Mouse (Mus musculus): ENCODE results near the gene Chpt1. TPM values are rescaled to one million over a fixed set of nuclear protein-coding genes. Genes with fewer than 3 reads are reported as not detected.
"Not testable (repeated sequence)": the region's sequence is repeated elsewhere in the genome, so short reads cannot be mapped to it uniquely, and the experiment has no call there.

The Chpt1 gene
- polyA plus RNA-seq, 1 experiment from 2014 or later, result 27.9 TPM

- Histone ChIP-seq H3K4me3 (no peak overlapping the region), H3K4me2 (replicated peaks) (no peak overlapping the region), H3K9ac (no peak overlapping the region), H3K27me3 (no peaks in the 10 kb centered on the region), H3K27ac (no peak overlapping the region), H3K36me3 (no peaks in the 10 kb centered on the region), H3K4me1 (peaks cover 7% of the 10 kb centered on the region), H3K9me3 (no peaks in the 10 kb centered on the region)
- 0 out of 2 replicates have a peak, but pooled peaks have one; percentile 41 for ATAC-seq (ENCODE audit: insufficient number of reproducible peaks, insufficient read depth, low FRiP score, low TSS enrichment)
- 60% methylated on average over 7 of the region's 7 CpGs for WGBS
Measured at GRCm38 (mm10) chr10:88491632-88492031, 12.2 kb downstream of the Chpt1 start.

DNA sequence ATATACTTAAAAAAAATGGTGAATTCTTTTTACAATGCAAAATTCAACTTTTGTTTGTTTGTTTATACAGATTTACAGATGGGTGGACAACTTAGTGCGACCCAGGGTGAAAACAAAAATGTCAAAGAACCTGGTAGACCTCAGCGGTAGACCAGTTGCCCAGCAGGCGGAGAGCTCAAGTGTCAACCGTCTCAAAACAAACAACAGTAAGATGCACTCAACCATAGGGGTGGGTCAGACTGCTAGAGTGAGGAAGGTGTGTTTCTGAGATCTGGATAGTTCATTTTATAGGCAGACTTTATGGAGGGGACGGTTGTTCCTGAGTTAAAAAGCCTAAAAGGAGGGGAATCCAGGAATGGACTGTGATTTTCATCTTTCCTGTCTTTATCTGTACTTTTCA lies 15.2 kb downstream of the Chpt1 start:
- Histone ChIP-seq H3K9me3 (no peaks in the 10 kb centered on the region), H3K4me1 (no peaks in the 10 kb centered on the region), H3K4me2 (replicated peaks) (no peak overlapping the region), H3K36me3 (no peaks in the 10 kb centered on the region), H3K9ac (no peak overlapping the region), H3K4me3 (no peak overlapping the region), H3K27me3 (no peaks in the 10 kb centered on the region), H3K27ac (no peak overlapping the region)
- 92% methylated on average over 5 of the region's 5 CpGs for WGBS
- ATAC-seq (ENCODE audit: insufficient number of reproducible peaks, insufficient read depth, low FRiP score, low TSS enrichment), result no peak

DNA sequence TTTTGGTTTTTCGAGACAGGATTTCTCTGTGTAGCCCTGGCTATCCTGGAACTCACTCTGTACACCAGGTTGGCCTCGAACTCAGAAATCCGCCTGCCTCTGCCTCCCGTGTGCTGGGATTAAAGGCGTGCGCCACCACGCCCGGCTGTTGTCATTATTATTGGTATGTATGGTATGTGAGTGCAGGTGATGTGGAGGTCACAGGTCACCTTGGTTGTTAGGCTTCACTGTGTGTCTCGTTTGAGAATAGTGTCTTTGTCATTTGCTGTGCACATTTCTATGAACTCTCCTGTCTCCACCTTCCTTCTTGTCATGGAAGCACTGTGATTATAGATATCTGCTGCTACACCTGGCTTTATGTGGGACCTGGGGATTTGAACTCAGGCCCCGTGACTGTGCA lies 21.0 kb downstream of the Chpt1 start:
- not testable (repeated sequence) for H3K27me3 ChIP-seq; H3K4me3 ChIP-seq; H3K9me3 ChIP-seq; H3K36me3 ChIP-seq; H3K4me1 ChIP-seq; ATAC-seq (ENCODE audit: insufficient number of reproducible peaks, insufficient read depth, low FRiP score, low TSS enrichment); H3K27ac ChIP-seq; H3K9ac ChIP-seq; H3K4me2 ChIP-seq (replicated peaks)
- 90% methylated on average over 10 of the region's 10 CpGs for WGBS

- Histone ChIP-seq H3K27ac (no peak overlapping the region), H3K4me3 (no peak overlapping the region), H3K9me3 (no peaks in the 10 kb centered on the region), H3K9ac (no peak overlapping the region), H3K4me2 (replicated peaks) (no peak overlapping the region), H3K36me3 (no peaks in the 10 kb centered on the region), H3K27me3 (no peaks in the 10 kb centered on the region), H3K4me1 (no peaks in the 10 kb centered on the region)
- no peak for ATAC-seq (ENCODE audit: insufficient number of reproducible peaks, insufficient read depth, low FRiP score, low TSS enrichment)
- 63% methylated on average over 18 of the region's 18 CpGs for WGBS
Measured at GRCm38 (mm10) chr10:88460122-88460820, 43.6 kb downstream of the Chpt1 start.

GRCm38 (mm10) chr10:88459502-88459992 lies 44.3 kb downstream of the Chpt1 start, which contains the start of gene Sycp3:
TSS of gene Sycp3 (plus strand) at chr10:88459569.
- H3K9me3 ChIP-seq, result no peaks in the 10 kb centered on the region
- H3K4me3 ChIP-seq, result no peak within 1 kb of the TSS
- WGBS, result 85% methylated on average over 33 of the region's 33 CpGs
- ATAC-seq (ENCODE audit: insufficient number of reproducible peaks, insufficient read depth, low FRiP score, low TSS enrichment), result 0 out of 2 replicates have a peak, but pooled peaks have one; percentile 41
- no peaks in the 10 kb centered on the region for H3K36me3 ChIP-seq
- H3K4me1 ChIP-seq, result no peaks in the 10 kb centered on the region
- no peak within 1 kb of the TSS for H3K4me2 ChIP-seq (replicated peaks)
- no peak within 1 kb of the TSS for H3K9ac ChIP-seq
- H3K27ac ChIP-seq, result no peak within 1 kb of the TSS
- H3K27me3 ChIP-seq, result no peaks in the 10 kb centered on the region

DNA sequence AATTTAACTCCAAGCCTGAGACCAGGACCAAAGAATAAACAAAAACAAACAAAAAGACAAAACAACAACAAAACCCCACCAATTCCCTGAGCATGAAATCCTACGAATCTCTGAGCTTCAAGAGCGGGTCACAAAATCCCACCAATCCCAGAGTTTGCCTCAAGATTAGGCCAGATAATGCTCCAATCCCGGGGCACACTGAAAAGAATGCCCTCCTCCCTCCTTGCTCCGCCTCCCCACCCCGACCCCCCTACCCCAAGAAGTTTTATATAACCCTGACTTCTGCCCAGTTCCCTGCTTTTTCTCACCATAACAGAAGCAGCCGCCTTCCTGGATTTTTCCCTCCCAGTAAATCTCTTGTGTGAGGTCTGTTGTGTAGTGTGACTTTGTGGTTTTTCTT lies 46.1 kb downstream of the Chpt1 start:
- no peaks in the 10 kb centered on the region for H3K36me3 ChIP-seq
- H3K27ac ChIP-seq, result no peak overlapping the region
- WGBS, result 45% methylated on average over 6 of the region's 6 CpGs
- no peak overlapping the region for H3K9ac ChIP-seq
- H3K9me3 ChIP-seq, result no peaks in the 10 kb centered on the region
- no peaks in the 10 kb centered on the region for H3K4me1 ChIP-seq
- H3K27me3 ChIP-seq, result no peaks in the 10 kb centered on the region
- H3K4me3 ChIP-seq, result no peak overlapping the region
- no peak for ATAC-seq (ENCODE audit: insufficient number of reproducible peaks, insufficient read depth, low FRiP score, low TSS enrichment)
- H3K4me2 ChIP-seq (replicated peaks), result no peak overlapping the region

DNA sequence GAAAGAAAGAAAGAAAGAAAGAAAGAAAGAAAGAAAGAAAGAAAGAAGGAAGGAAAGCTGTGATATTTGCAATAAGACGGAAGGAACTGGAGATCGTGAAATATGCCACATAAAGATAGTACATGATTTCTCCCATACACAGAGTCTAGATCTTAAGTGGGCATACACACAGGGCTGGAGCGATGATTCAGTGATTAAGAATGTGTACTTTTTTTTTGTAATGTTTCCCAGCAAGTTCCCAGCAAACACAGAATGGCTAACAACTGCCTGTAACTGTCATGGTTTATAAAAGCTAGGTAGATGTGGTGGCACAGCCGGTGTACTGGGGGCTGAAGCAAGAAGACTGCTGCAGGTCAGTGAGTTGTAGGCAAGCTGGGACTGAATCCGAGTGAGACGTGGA lies 51.9 kb downstream of the Chpt1 start:
- 83% methylated on average over 6 of the region's 6 CpGs for WGBS
- no peak overlapping the region for H3K9ac ChIP-seq
- H3K4me3 ChIP-seq, result no peak overlapping the region
- no peak overlapping the region for H3K4me2 ChIP-seq (replicated peaks)
- no peak for ATAC-seq (ENCODE audit: insufficient number of reproducible peaks, insufficient read depth, low FRiP score, low TSS enrichment)
- no peaks in the 10 kb centered on the region for H3K36me3 ChIP-seq
- no peaks in the 10 kb centered on the region for H3K27me3 ChIP-seq
- H3K4me1 ChIP-seq, result no peaks in the 10 kb centered on the region
- H3K9me3 ChIP-seq, result no peaks in the 10 kb centered on the region
- H3K27ac ChIP-seq, result no peak overlapping the region

DNA sequence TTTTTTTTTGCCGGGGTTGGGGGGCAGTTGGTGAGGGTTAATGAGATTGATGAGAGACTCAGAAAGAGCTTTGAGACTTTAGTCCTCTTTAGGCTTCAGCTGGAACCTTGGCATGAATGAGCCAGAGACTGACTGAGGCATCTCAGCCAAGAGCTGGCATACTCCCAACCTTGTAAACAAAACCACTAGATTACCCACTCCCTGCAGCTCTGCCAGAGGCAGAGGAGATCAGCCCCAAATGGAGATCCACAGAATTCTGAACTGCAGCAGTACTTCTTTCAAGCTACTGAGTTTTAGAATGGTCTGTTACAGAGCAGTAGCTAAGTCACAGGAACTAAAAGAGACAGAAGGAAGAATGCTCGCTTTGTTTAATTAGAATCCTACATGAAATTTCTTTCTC lies 52.7 kb downstream of the Chpt1 start:
- Histone ChIP-seq H3K36me3 (no peaks in the 10 kb centered on the region), H3K27ac (no peak overlapping the region), H3K4me3 (no peak overlapping the region), H3K9ac (no peak overlapping the region), H3K4me1 (no peaks in the 10 kb centered on the region), H3K9me3 (no peaks in the 10 kb centered on the region), H3K4me2 (replicated peaks) (no peak overlapping the region), H3K27me3 (no peaks in the 10 kb centered on the region)
- WGBS, result 90% methylated on average over 2 of the region's 2 CpGs
- ATAC-seq (ENCODE audit: insufficient number of reproducible peaks, insufficient read depth, low FRiP score, low TSS enrichment), result no peak

DNA sequence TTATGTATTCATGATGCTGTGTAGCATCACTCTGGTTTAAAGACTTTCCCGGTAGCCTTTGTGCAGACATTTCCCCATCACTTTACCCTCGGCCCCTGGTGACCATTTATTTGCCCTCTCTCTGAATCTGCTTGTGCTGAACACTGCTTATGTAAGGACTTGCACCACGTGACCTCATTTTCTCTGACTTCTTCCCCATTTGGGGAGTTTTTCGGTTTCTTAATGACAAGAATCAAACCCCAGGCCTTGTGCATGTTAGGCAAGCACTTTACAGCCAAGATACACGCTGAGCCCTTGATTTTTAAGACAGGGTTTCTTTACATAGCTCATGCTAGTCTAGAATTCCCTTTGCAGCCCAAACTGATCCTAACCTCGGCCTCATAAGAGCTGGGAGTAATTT lies 62.6 kb downstream of the Chpt1 start:
- H3K27ac ChIP-seq, result no peak overlapping the region
- H3K36me3 ChIP-seq, result peaks cover 32% of the 10 kb centered on the region
- H3K27me3 ChIP-seq, result no peaks in the 10 kb centered on the region
- H3K4me3 ChIP-seq, result no peak overlapping the region
- H3K4me2 ChIP-seq (replicated peaks), result no peak overlapping the region
- H3K9me3 ChIP-seq, result no peaks in the 10 kb centered on the region
- no peak overlapping the region for H3K9ac ChIP-seq
- no peaks in the 10 kb centered on the region for H3K4me1 ChIP-seq
- no peak for ATAC-seq (ENCODE audit: insufficient number of reproducible peaks, insufficient read depth, low FRiP score, low TSS enrichment)
- 87% methylated on average over 6 of the region's 6 CpGs for WGBS

DNA sequence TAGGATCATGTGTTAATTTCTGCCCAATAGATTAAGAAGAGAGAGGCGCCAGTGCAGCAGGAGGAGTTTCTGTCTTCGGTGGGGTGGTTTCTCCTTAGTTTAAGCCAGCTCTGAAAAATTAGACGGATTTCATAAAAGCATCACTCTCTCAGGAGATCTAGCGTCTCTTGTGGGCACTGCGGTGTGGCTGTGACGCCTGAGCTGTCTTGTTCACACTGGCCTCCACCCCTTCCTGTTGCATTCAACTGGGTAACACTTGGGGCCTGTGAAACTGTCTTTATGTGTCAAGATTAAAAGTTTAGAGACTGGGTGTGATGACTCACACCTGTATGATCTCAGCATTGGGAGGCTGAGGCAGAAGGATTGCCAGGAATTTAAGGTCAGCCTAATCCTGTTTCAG lies 75.9 kb downstream of the Chpt1 start:
- H3K36me3 ChIP-seq, result peaks cover 9% of the 10 kb centered on the region; the same call in 1 of the 2 replicates
- no peak for ATAC-seq (ENCODE audit: insufficient number of reproducible peaks, insufficient read depth, low FRiP score, low TSS enrichment)
- no peak overlapping the region for H3K4me2 ChIP-seq (replicated peaks)
- H3K4me3 ChIP-seq, result no peak overlapping the region
- no peak overlapping the region for H3K27ac ChIP-seq
- H3K4me1 ChIP-seq, result no peaks in the 10 kb centered on the region
- no peaks in the 10 kb centered on the region for H3K9me3 ChIP-seq
- H3K27me3 ChIP-seq, result no peaks in the 10 kb centered on the region
- H3K9ac ChIP-seq, result no peak overlapping the region
- WGBS, result 90% methylated on average over 6 of the region's 6 CpGs

- no peak for ATAC-seq (ENCODE audit: insufficient number of reproducible peaks, insufficient read depth, low FRiP score, low TSS enrichment)
- Histone ChIP-seq H3K4me3 (no peak overlapping the region), H3K9ac (no peak overlapping the region), H3K9me3 (no peaks in the 10 kb centered on the region), H3K4me2 (replicated peaks) (no peak overlapping the region), H3K27ac (no peak overlapping the region), H3K36me3 (peaks cover 9% of the 10 kb centered on the region; the same call in 1 of the 2 replicates), H3K4me1 (no peaks in the 10 kb centered on the region), H3K27me3 (no peaks in the 10 kb centered on the region)
- WGBS, result 56% methylated on average over 5 of the region's 5 CpGs
Measured at GRCm38 (mm10) chr10:88426896-88427295, 77.0 kb downstream of the Chpt1 start.

DNA sequence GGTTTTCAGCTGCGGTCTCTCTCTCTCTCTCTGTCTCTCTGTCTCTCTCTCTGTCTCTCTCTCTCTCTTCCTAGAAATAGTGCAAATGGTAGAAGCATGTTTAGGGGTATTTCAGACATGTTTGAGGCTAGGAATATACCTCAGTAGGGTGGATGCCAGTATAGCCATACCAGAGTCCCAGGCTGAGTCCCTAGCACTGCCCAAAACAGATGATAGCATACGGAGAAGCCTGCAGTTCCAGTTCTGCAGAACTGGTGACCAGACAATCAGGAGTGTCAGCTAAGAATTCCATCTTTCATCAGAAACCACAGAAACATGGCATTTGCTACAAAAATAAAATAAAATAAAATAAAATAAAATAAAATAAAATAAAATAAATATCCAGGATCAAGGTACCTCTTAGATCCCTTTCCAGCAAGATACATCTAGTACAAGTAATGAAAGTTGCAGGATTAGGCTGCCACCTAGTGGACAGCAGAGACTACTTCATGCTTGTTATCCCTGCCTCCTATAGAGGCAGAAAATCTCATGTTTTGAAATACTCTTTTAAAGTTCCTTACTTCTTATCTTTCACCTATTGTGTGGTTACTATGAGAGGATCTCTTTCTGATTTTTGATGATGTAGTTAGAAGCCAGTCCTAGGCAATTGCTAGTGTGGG lies 77.6 kb downstream of the Chpt1 start:
- ATAC-seq (ENCODE audit: insufficient number of reproducible peaks, insufficient read depth, low FRiP score, low TSS enrichment), result peak; percentile 64; the same call in 1 of the 2 replicates
- H3K9ac ChIP-seq, result no peak overlapping the region
- H3K9me3 ChIP-seq, result no peaks in the 10 kb centered on the region
- no peaks in the 10 kb centered on the region for H3K27me3 ChIP-seq
- 89% methylated on average over 2 of the region's 2 CpGs for WGBS
- no peak overlapping the region for H3K4me3 ChIP-seq
- no peaks in the 10 kb centered on the region for H3K4me1 ChIP-seq
- H3K36me3 ChIP-seq, result peaks cover 7% of the 10 kb centered on the region; the same call in 1 of the 2 replicates
- H3K27ac ChIP-seq, result no peak overlapping the region
- H3K4me2 ChIP-seq (replicated peaks), result no peak overlapping the region
